Mouse (Mus musculus) stomach, embryonic 15.5 days (tissue): ENCODE results near the gene Rassf1. TPM values are rescaled to one million over a fixed set of nuclear protein-coding genes. Genes with fewer than 3 reads are reported as not detected.
A peak's percentile ranks its signal among the peaks of the same experiment; 100 is the strongest.

Source experiments
- ATAC-seq: fragments of 200-750 bp; cut with Nextera tagmentation; 2 replicates; pipeline ENCODE4 v1.8.0; 2017; ENCODE audit warnings: low read depth, moderate number of reproducible peaks, moderate TSS enrichment; ENCODE audit not compliant: insufficient read depth, low FRiP score
- H3K27ac ChIP-seq: fragments of 300-500 bp; sonication (generic); 2 replicates; pipeline ENCODE4 v1.5.1; 2015; ENCODE audit warnings: mild to moderate bottlenecking, inconsistent platforms
- H3K27me3 ChIP-seq: fragments of 300-500 bp; sonication (generic); replicated peaks from 2 replicates; pipeline ENCODE4 v1.6.1; 2015; ENCODE audit warnings: inconsistent platforms
- H3K36me3 ChIP-seq: fragments of 300-500 bp; sonication (generic); 2 replicates; pipeline ENCODE4 v1.6.1; 2015; ENCODE audit warnings: inconsistent platforms
- H3K4me1 ChIP-seq: fragments of 300-500 bp; sonication (generic); 2 replicates; pipeline ENCODE4 v1.6.1; 2015; ENCODE audit warnings: inconsistent platforms
- H3K4me2 ChIP-seq: fragments of 300-500 bp; sonication (generic); 2 replicates; pipeline ENCODE4 v1.6.1; 2015; ENCODE audit warnings: mild to moderate bottlenecking, inconsistent platforms
- H3K4me3 ChIP-seq: fragments of 300-500 bp; sonication (generic); replicated peaks from 2 replicates; pipeline ENCODE4 v1.5.1; 2015; ENCODE audit warnings: inconsistent platforms
- H3K9ac ChIP-seq: fragments of 300-500 bp; sonication (generic); 2 replicates; pipeline ENCODE4 v1.6.1; 2015; ENCODE audit warnings: inconsistent platforms
- H3K9me3 ChIP-seq: fragments of 300-500 bp; sonication (generic); 2 replicates; pipeline ENCODE4 v1.6.1; 2016; ENCODE audit warnings: inconsistent platforms
- WGBS: fragments of 180-500 bp; shearing (Covaris S2); methylation state at CpG from one replicate; pipeline ENCODE4 v1.1.7; 2015; 5-methylcytosine and 5-hydroxymethylcytosine counted together
- polyA plus RNA-seq: library from polyadenylated mRNA; unstranded; fragments of >200 nt; fragmentation: Nextera tagmentation; extraction: Ambion mirVana; gene quantifications from 2 replicates; pipeline ENCODE4 v1.2.1, GENCODE M21; 2015

The Rassf1 gene
- polyA plus RNA-seq, 1 experiment from 2014 or later: 58.0 TPM

GRCm38 (mm10) chr9:107549297-107550074, 1.9 kb upstream of the Rassf1 start:
- no peaks in the 10 kb centered on the region for H3K9me3 ChIP-seq
- no peak overlapping the region for H3K9ac ChIP-seq
- H3K4me1 ChIP-seq: peaks cover 53% of the 10 kb centered on the region
- H3K27ac ChIP-seq: no peak overlapping the region
- H3K4me3 ChIP-seq: no peak overlapping the region
- H3K27me3 ChIP-seq: no peaks in the 10 kb centered on the region
- no peak overlapping the region for H3K4me2 ChIP-seq
- no peak for ATAC-seq
- WGBS: 80% methylated on average over 20 of the region's 20 CpGs
- H3K36me3 ChIP-seq: no peaks in the 10 kb centered on the region; the same call in 1 of the 2 replicates

- no peak for ATAC-seq
- no peaks in the 10 kb centered on the region for H3K9me3 ChIP-seq
- peak overlapping the region; percentile 82; the same call in 1 of the 2 replicates for H3K27ac ChIP-seq
- peak overlapping the region; percentile 57; the same call in 1 of the 2 replicates for H3K9ac ChIP-seq
- H3K27me3 ChIP-seq: no peaks in the 10 kb centered on the region
- H3K36me3 ChIP-seq: no peaks in the 10 kb centered on the region
- H3K4me1 ChIP-seq: peaks cover 55% of the 10 kb centered on the region
- H3K4me3 ChIP-seq: peak overlapping the region; percentile 55
- peak overlapping the region; percentile 95 for H3K4me2 ChIP-seq
- WGBS: 38% methylated on average over 23 of the region's 23 CpGs
Observed at GRCm38 (mm10) chr9:107550491-107551116, 751 bp upstream of the Rassf1 start.

- peak overlapping the region; percentile 57 for H3K9ac ChIP-seq
- peak overlapping the region; percentile 55 for H3K4me3 ChIP-seq
- peak overlapping the region; percentile 82 for H3K27ac ChIP-seq
- ATAC-seq: no peak
- no peaks in the 10 kb centered on the region for H3K27me3 ChIP-seq
- H3K4me1 ChIP-seq: peaks cover 61% of the 10 kb centered on the region
- no peaks in the 10 kb centered on the region for H3K36me3 ChIP-seq
- peak overlapping the region; percentile 95 for H3K4me2 ChIP-seq
- H3K9me3 ChIP-seq: no peaks in the 10 kb centered on the region
- 15% methylated on average over 8 of the region's 8 CpGs for WGBS
Observed at GRCm38 (mm10) chr9:107551890-107552355, 568 bp downstream of the Rassf1 start.

GRCm38 (mm10) chr9:107552690-107553393, 1.5 kb downstream of the Rassf1 start:
- 76% methylated on average over 5 of the region's 5 CpGs for WGBS
- Histone ChIP-seq H3K4me2 (peak overlapping the region; percentile 95), H3K4me3 (peak overlapping the region; percentile 55)

GRCm38 (mm10) chr9:107553541-107554318, 2.4 kb downstream of the Rassf1 start:
- Histone ChIP-seq H3K9ac (peak overlapping the region; percentile 42; the same call in 1 of the 2 replicates), H3K4me1 (peaks cover 57% of the 10 kb centered on the region), H3K27me3 (no peaks in the 10 kb centered on the region), H3K27ac (peak overlapping the region; percentile 82), H3K36me3 (peaks cover 14% of the 10 kb centered on the region), H3K4me2 (peak overlapping the region; percentile 95), H3K4me3 (peak overlapping the region; percentile 63), H3K9me3 (no peaks in the 10 kb centered on the region)
- 6% methylated on average over 37 of the region's 37 CpGs for WGBS
- ATAC-seq: peak; percentile 20

More at GRCm38 (mm10) chr9:107552690-107553393, 1.5 kb downstream of the Rassf1 start:
- Histone ChIP-seq H3K9me3 (no peaks in the 10 kb centered on the region), H3K27me3 (no peaks in the 10 kb centered on the region), H3K36me3 (peaks cover 5% of the 10 kb centered on the region), H3K27ac (peak overlapping the region; percentile 82; the same call in 1 of the 2 replicates), H3K9ac (no peak overlapping the region), H3K4me1 (peaks cover 57% of the 10 kb centered on the region)
- no peak for ATAC-seq

GRCm38 (mm10) chr9:107554319-107554825, 3.0 kb downstream of the Rassf1 start:
- Histone ChIP-seq H3K9me3 (no peaks in the 10 kb centered on the region), H3K27ac (peak overlapping the region; percentile 94), H3K4me3 (peak overlapping the region; percentile 63), H3K9ac (peak overlapping the region; percentile 79), H3K27me3 (no peaks in the 10 kb centered on the region), H3K4me1 (peaks cover 57% of the 10 kb centered on the region), H3K36me3 (peaks cover 20% of the 10 kb centered on the region), H3K4me2 (peak overlapping the region; percentile 95)
- peak; percentile 88 for ATAC-seq
- under 1% methylated on average over 53 of the region's 53 CpGs for WGBS

- Histone ChIP-seq H3K4me3 (peak overlapping the region; percentile 63), H3K27me3 (no peaks in the 10 kb centered on the region), H3K36me3 (peaks cover 27% of the 10 kb centered on the region), H3K9ac (peak overlapping the region; percentile 79), H3K9me3 (no peaks in the 10 kb centered on the region), H3K4me1 (peaks cover 55% of the 10 kb centered on the region), H3K27ac (peak overlapping the region; percentile 94), H3K4me2 (peak overlapping the region; percentile 72)
- ATAC-seq: peak; percentile 7
- WGBS: 0% methylated on average over 23 of the region's 23 CpGs
Observed at GRCm38 (mm10) chr9:107555031-107555457, 3.7 kb downstream of the Rassf1 start.

GRCm38 (mm10) chr9:107555701-107556100, 4.3 kb downstream of the Rassf1 start:
- ATAC-seq: no peak
- Histone ChIP-seq H3K4me2 (peak overlapping the region; percentile 72), H3K27me3 (no peaks in the 10 kb centered on the region), H3K9me3 (no peaks in the 10 kb centered on the region), H3K9ac (peak overlapping the region; percentile 79), H3K36me3 (peaks cover 33% of the 10 kb centered on the region), H3K4me1 (peaks cover 48% of the 10 kb centered on the region), H3K27ac (peak overlapping the region; percentile 94), H3K4me3 (peak overlapping the region; percentile 63)
- 41% methylated on average over 2 of the region's 2 CpGs for whole genome bisulfite sequencing

GRCm38 (mm10) chr9:107556346-107556745, 5.0 kb downstream of the Rassf1 start:
- H3K9me3 ChIP-seq: no peaks in the 10 kb centered on the region
- peak overlapping the region; percentile 41; the same call in 1 of the 2 replicates for H3K27ac ChIP-seq
- H3K9ac ChIP-seq: no peak overlapping the region
- H3K4me3 ChIP-seq: peak overlapping the region; percentile 63
- H3K36me3 ChIP-seq: peaks cover 40% of the 10 kb centered on the region
- 66% methylated on average over 3 of the region's 3 CpGs for WGBS
- no peaks in the 10 kb centered on the region for H3K27me3 ChIP-seq
- H3K4me2 ChIP-seq: peak overlapping the region; percentile 72
- no peak for ATAC-seq
- peaks cover 42% of the 10 kb centered on the region for H3K4me1 ChIP-seq

GRCm38 (mm10) chr9:107563029-107563581, 11.8 kb downstream of the Rassf1 start, which contains the start of gene Tusc2:
Gene Tusc2, plus strand, starts transcription at chr9:107563255.
- Histone ChIP-seq H3K9ac (peak within 1 kb of the TSS; percentile 58), H3K9me3 (no peaks in the 10 kb centered on the region), H3K4me1 (peaks cover 34% of the 10 kb centered on the region), H3K4me2 (peak within 1 kb of the TSS; percentile 78), H3K4me3 (peak within 1 kb of the TSS; percentile 73), H3K27ac (peak within 1 kb of the TSS; percentile 46; the same call in 1 of the 2 replicates), H3K27me3 (no peaks in the 10 kb centered on the region), H3K36me3 (peaks cover 49% of the 10 kb centered on the region)
- peak; percentile 94 for ATAC-seq
- 0% methylated on average over 46 of the region's 46 CpGs for WGBS
